Mouse (Mus musculus): Measurements from ENCODE around the gene Chpf2.
A peak's percentile ranks its signal among the peaks of the same experiment; 100 is the strongest.

GRCm38 (mm10) chr5:24602751-24603343 lies 16.3 kb downstream of the Chpf2 start:
- peak; percentile 49; the same call in 1 of the 2 replicates for TF ChIP-seq POLR2A (IDR thresholded peaks at IDR 0.05; ENCODE audit: borderline replicate concordance, insufficient read depth, low read length)
- TF ChIP-seq CTCF (IDR thresholded peaks at IDR 0.05; ENCODE audit: borderline replicate concordance, insufficient read depth, low read depth, low read length) = no peak

All from cerebellum, adult 2 months (tissue).